Mouse (Mus musculus) spleen, embryonic (tissue): ENCODE data around the gene Pnpla2.

Experiments
- CTCF ChIA-PET: fragments of 350-600 bp; sonication (Branson Sonifier 250); formaldehyde crosslinking; loops from one replicate; lab custom pipeline; 2022; lab: Charles Lee

The Pnpla2 gene

DNA sequence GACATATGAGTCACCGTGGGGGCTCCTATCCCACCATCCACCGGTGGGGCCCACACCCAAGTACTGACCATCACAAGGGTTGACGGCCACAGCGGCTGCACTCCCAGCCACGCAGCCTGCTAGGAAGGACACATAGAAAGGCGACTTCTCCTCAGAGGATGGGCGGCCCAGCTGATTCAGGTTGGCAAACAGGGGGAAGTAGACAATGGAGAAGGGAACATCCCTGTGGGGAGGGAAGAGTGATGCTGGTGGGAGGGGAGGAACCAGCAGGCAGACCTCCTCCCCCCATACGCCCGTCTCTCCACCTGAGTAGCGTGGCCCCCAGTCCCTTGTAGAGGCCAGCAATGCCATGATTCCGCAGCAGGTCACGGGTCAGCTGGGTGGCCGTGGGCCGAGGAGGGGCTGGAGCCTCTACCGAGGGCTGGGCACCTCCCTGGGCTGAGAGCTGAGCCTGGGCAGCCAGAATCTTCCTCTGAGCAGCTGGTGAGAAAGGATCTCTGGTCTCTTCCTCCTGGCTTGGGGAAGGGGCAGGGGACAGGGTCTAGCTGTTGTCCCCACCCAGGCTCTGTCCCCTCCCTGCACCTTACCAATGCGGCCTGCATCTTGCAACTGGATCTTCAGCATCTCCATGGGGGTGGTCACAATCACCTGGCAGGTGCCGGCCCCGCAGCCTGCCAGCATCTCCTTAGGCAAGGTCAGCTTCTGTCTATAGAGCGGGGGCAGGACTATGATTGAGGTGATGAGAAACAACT, 23.4 kb upstream of the Pnpla2 start:
- CTCF ChIA-PET, result interaction anchor here (0.6 to 1.2 kb wide), 2 partner anchors 22 to 30 kb away, joined by 3 to 4 read pairs; no protein-coding TSS in a partner anchor

DNA sequence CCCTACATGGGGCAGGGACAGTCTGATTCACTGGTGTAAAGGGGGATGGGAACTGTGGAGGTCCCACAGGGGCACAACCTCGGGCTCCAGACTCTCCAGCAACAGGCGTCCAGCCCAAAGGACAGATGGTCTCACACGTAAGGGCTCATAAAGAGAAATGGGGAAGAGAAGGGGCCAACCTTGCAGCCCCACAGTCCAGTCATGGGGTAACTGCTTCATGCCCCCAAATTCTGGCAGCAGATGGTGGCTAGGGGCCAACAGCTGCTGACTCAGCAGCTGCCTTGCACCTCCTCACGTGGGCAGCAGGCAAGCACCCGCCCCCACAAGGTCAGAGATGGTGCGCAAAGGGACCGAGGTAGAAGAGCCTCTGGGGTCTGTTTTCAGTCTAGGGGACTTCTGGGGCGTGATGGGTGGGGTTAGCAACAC, 22.8 kb upstream of the Pnpla2 start:
- CTCF ChIA-PET, result interaction anchor here (0.5 to 1.2 kb wide), 2 partner anchors 15 to 31 kb away, joined by 3 to 4 read pairs; partner anchors contain the start of gene Rplp2

DNA sequence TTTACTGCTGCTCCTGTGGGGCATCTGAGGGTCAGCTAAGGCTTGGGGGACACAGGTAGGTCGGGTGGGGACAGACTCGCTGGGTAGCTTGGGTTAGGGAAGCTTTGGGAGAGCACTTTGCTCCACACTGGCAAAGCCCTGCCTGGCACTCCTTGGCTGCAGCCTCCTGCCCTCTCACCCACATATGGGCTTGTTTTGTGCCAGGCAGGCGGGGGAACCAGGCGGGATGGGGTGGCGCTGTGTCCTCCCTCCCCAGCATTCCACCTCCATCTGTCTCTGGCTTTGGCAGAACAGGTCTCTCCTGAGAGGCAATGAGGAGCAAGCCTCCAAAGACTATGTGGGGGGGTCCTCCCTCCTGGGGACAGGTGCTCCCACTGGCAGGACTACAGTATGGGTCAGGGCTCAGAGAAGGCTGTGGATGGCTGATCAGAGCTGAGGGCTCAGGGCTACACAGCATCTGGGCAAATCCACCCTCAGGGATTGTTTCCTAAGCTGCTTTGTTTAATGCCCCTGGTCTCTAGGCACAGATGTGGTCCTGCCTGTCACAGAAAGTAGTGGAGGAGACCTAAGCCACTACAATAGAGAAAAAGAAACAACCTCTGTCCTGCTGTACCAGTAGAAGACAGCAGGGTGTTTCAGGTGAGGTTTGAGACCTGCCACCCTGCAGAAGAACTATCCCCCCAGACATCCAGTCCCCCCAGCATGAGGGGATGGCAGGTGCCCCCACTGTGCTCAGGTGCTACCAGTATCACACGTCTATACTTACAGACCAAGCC, 22.1 kb upstream of the Pnpla2 start:
- CTCF ChIA-PET, result interaction anchor here (0.5 to 1.2 kb wide), 2 partner anchors 14 to 31 kb away, joined by 3 to 4 read pairs; partner anchors contain the start of gene Rplp2

DNA sequence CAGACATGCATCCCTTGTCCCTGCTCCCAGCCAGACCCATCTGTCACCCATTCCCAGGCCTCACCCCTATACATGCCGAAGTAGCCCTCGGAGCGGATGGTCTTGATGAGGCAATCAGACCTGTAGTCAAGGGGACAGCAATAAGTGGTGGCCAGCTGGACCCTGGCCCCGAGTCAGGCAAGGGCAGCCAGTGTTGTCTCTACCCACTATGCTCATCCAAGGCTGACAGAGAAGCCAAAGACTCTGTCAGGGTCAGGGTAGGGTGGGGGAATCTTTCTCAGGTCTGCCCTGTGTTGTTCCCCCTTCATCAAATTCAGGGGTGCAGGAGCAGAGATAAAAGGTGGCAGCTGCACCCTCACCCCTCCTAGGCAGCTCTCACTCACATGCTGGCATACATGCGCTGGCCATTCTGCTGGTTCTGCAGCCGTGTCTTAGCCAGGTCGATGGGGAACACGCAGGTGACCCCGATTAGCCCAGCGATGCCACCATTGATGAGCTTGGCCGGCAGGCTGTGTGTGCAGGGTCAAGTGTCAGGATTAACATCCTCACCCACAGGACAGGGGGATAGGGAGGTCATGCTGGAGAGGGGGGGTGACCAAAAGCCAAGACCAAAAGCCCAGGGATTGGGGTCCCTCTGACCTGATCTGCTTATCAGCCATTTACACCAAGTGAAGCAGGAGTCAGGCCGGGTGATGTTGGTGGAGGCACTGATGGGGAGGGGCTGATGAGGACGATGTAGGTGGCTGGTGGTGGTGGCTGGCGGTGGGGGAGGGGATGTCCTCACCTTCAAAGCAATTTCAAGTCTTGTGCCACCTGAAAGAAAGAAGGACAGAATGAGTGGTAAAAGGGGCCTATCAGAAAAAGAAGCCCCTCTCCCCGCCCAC, 21.2 kb upstream of the Pnpla2 start:
- CTCF ChIA-PET, result no interaction called here

DNA sequence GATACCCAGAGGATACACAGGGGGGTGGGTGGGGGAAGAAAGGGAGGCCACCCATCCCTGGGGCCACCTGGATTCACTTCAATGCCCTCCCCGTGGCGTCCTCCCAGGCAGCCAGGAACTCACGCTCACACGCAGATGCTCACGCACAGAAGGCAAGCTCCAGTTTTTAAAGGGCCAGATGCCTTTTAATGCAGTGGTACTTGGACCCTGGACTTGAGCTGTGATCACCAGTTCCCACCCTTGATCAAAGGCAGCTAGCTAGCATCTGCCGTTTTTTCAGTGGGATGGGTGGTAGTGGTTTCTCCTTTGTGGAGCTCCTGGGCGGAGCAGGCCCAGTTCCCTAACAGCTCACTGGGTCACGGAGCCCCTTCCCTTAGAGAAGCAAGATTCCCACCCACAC, 20.5 kb upstream of the Pnpla2 start:
- CTCF ChIA-PET, result no interaction called here

DNA sequence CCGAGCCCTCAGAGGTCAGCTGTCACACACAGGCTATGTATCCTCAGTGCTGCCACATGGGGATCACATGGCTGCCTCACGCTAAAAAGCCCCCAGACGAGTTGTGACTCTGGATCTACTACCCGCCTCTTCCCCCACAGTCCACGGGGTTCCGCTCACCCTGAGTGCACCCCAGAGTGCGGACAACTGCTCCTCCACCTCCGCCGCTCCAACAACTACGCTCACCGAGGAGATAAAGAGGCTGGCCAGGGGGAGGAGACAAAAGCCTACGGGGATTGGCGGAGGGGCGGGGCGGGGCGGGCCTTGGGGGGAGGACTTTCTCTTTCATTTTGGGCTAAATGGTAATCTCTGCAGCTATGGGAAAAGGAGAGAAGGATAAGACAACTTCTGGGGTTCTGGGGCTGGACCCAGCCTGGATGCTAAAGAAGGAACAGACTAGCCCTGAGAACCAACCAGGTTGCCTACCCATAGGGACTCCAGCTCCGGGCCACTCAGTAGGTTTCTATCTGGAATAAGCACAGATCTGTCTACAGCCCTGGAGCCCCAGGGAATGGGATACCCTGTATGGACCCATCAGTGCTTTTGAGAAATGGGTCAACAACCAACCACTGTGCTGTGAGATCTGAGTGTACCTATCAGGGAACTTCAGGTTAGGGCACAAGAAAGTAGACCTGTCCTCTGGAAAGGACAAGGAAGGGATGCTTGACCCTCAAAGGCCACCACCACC, 19.7 kb upstream of the Pnpla2 start:
- CTCF ChIA-PET, result interaction anchor here (1.0 kb wide), 1 partner anchor 11 kb away, joined by 4 read pairs; the partner anchor contains the start of gene Rplp2

DNA sequence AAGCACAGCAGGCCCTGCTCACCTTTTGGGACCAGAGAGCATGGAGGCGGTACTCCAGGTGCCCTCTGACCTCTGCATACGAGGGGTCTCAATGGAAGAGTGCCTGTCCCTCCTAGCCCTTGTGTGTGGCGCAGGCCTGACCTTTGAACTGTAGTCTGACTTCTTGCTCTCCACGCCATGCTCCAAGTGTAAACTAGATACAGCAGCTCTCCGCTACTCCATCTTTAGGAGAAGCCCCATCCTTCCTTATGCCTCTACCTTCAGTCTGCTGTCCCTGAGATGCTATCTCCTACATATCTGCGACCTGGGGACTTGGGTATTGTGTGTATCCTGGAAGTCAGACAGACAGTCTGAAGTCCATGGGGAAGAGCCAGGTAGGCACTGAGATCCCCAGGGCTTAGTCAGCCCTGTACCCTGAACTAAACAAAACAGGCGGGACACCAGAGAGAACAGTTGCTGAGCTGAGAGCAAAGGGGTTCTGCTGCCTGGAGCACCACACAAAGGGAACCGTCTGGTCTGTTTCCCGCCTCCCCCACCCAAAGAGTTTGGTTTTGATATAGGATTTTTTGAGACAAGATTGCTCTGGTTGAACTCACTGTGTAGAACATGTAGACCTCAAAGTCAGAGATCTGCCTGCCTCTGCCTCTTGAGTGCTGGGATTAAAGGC, 19.0 kb upstream of the Pnpla2 start:
- CTCF ChIA-PET, result interaction anchor here (0.5 to 1.0 kb wide), 3 partner anchors 11 to 96 kb away, joined by 3 to 6 read pairs (median 4); partner anchors contain the start of gene Rplp2

DNA sequence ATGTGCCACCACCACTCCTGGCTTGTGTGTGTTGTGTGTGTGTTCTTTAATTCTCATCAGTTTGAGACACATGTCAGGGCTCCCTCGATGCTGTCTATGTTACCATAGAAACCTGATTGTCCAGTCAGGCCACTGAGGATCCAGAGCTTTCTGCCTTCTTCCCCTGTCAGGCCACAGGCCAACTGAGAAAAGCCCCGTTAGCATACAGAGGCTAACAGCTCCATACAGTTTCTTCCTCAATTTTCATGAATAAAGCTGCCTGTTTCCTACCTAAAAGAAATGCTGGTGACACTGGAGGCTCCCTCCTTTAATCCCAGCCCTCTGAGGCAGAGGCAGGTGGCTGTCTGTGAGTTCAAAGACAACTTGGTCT, 18.5 kb upstream of the Pnpla2 start:
- CTCF ChIA-PET, result interaction anchor here (0.5 to 1.0 kb wide), 3 partner anchors 12 to 476 kb away, joined by 3 to 6 read pairs (median 3); no protein-coding TSS in a partner anchor

DNA sequence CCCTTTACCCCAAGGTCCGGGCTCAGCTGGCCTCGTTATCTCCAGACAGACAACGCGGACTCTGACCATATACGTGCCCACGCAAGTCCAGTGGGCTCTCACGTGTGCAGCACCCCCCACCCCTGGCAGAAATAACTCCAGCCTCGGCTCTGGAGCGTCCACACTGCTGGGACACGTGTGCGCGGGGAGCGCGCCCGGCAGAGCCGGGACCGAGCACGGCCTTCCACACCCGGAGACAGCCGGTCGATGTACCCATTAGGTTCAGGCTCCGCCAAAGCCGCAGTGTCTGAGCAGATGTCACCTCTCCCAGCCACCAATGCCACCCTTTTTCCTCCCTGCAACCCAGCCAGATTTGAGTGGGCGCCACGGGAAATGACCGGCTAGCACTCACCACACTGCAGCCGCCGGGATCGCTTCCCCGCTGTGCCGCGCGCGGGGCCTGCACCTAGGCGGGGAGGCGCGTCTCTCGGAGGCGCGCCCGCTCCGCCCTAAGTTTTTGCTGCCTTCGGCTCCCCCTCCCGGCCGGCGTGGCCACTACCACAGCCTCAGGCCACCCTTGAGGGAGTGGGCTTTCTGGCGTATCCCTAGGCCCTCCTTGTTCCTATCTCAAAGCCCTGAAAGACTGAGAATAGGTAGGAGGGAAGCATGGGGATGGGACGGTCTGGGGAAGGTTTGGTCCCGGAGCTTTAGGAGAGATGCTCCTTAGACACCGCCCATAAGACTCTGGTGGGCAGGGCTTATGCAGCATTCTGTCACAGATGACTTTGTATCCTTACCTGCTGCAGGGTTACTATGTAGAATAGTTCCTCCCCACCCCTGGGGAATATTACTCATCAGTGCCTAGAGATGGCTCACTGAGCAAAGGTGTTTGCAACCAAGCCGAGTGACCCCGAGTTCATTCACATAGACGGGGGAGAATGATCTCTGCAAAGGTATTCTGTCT, 17.5 kb upstream of the Pnpla2 start, which contains the start of gene Slc25a22:
TSS of gene Slc25a22 (minus strand) at position 715 of the 943 bp plus-strand sequence.
- CTCF ChIA-PET, result interaction anchor here (1.1 kb wide), 1 partner anchor 9 kb away, joined by 4 read pairs; the partner anchor contains the start of gene Rplp2

DNA sequence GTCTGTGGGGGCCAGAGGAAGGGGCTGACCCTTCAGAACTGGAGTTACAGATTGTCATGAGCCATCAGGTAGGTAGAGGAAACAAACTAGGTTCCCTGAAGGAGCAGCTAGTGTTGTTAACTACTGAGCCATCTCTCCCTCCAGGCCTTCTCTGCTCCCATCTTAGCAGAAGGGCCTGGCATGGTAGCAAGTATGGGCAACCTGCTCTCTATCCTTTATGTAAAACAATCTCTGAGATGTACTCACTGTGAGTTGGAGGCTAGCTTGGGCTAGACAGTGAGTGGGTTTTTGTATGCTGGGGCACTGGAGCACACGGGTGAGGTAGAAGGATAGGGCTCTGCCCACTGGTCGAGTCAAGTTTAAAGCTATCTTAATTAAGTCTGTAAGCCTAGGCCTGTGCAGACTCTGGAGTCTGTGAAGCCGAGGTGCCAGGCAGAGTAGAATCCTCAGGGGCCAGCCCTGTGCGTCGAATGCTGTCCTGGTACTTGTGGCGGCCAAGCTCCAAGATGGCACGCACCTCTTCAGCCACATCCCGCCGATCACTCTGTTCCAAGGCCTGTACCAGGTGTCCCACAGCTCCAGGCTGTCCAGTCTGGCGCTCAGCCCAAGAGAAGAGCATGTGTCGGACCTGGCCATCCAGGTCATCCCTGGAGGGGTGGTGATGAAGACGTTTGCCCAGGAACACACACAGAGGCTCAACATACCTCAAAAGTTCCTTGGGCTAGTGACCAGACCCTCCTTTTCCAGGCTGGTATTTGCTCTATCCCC, 16.6 kb upstream of the Pnpla2 start:
- CTCF ChIA-PET, result interaction anchor here (0.6 to 1.3 kb wide), 3 partner anchors 8 to 39 kb away, joined by 3 to 4 read pairs (median 3); partner anchors contain the start of gene Rplp2

DNA sequence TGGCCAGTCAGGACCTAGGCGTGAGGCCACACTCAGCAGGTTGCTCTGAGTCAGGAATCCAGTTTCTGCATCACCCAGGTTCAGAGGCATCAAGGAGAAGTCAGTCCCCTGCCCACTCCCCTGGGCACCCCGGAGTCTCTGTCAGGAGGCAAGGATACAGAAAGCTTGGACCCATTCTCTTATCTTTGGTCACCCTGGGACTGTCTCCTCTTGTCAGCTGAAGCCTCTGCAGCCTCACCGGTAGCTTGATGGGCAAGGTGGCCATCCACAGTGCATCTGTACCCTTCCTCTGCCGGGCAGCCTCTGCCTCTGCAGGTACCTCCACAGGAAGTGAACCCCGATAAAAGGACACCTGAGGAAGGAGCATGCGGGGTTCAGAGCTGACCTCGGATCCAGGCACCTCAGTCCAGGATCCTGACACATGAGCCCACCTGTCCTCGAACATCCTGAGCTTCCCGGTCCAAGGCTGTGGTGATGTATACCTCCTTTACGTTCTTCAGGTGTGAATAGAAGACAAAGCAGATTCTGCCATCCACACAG, 15.8 kb upstream of the Pnpla2 start:
- CTCF ChIA-PET, result interaction anchor here (0.6 to 1.3 kb wide), 2 partner anchors 26 to 38 kb away, joined by 3 read pairs; no protein-coding TSS in a partner anchor

DNA sequence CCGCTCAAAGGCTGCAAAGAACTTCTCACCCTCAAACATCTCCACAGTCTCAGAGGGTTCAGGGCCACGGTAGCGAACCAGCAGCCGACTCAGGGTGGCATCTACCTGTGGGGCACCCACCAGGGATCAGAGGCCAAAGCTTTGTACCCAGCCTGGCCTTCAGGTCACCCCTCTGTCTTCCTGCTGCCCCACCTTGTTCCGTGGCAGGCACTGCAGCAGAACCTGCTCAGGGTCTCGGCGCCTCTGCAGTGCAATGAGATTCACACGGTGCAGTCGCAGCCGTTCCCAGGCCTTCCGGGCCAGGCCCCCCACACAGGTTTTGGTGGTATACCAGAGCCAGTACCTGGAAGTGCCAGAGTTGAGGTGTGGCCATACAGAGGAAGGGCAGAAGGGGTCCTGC, 15.2 kb upstream of the Pnpla2 start:
- CTCF ChIA-PET, result interaction anchor here (0.5 kb wide), 1 partner anchor 510 kb away, joined by 13 read pairs; no protein-coding TSS in a partner anchor

DNA sequence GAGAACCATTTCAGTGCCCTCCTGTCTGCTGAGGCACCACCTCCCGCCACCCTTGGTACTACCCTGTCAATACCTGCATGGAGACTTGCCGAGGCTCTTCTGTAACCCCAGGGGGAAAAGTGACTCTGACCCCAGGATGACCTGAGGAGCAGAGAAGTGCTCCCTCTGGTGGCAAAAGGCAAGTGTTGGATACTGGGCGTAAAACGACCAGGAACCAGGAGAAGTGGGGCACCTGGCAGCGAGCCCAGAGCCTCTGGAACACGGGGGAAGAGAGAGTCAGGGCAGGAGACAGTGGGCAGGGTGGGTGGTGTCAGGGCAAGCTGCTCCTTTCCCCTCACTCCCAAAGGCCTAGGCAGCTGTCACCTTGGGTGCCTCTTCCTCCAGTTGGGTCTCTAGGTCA, 14.4 kb upstream of the Pnpla2 start:
- CTCF ChIA-PET, result interaction anchor here (0.6 to 0.9 kb wide), 3 partner anchors 11 to 246 kb away, joined by 3 to 5 read pairs (median 4); no protein-coding TSS in a partner anchor

DNA sequence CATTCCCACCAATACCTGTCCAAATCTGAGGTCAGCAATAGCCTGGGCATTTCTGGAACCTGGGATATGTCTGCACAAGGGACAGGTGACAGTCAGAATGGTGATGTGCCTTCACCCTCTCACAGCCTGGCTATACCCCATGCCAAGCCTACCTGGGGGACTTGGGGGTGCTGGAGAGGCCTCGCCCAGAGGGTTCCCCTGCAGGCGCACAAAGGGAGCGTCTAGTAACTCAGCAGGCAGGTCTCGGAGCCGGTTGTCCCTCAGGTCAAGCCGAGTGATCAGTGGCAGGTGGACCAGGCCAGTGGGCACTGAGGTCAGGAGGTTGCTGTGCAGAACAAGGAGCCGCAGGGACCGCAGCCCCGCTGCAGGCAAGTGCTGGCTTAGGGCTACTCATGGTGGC, 13.5 kb upstream of the Pnpla2 start:
- CTCF ChIA-PET, result no interaction called here

DNA sequence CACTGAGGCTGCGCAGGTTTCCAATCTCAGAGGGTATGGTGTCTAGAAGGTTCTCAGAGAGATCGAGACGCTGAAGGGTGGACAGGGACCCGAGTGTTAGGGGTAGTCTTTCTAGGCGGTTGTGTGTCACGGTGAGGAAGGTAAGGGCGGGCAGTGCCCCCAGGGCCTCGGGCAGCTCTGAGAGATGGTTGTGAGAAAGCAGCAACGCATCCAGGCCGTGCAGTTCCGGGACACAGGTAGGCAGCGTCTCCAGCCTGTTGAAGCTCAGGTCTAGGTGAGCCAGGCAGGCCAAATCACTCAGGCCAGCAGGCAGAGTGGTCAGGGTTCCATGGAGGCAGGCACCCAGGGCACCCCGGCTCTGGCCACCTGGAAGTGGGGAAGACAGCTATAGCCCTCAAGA, 12.8 kb upstream of the Pnpla2 start:
- CTCF ChIA-PET, result interaction anchor here (0.6 to 1.2 kb wide), 2 partner anchors 14 to 129 kb away, joined by 3 to 4 read pairs; no protein-coding TSS in a partner anchor

DNA sequence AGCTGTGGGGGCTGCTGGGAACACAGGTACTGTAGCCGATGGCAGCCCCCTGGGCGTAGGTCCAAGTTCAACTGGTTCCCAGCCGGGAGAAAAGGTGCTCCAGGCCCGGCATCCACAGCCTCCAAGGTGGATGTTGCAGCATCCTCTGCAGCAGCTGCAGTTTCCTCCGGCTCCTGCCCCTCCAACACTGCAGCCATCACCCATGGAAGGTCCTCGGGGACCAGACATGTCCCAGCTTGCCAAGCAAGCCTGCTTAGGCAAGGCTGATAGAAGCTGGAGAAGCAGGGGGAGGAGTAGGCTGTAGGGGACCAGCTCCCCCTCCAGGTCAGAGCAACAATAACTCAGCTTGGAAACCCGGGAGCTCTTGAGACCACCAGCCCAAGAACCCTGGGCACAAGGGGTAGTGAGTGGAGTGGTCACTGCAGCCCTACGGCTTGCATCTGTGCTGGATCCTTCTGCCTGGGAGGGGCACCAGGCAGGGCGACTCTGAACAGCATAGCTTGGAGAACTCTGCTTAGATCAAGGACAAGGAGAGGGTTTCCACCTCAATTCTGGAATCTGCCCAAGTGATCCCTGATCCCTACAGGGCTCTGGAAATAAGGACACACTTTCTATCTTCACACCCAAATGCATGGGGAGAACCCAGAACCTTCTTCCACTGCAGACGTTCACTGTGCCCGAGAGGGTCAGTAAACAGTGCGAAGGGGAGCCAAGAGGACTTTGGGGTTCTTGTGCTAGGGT, 11.7 kb upstream of the Pnpla2 start:
- CTCF ChIA-PET, result interaction anchor here (1.1 to 1.2 kb wide), 2 partner anchors 13 to 15 kb away, joined by 4 to 5 read pairs; no protein-coding TSS in a partner anchor
